Mouse (Mus musculus) CH12.LX (cell line): ENCODE results near the gene Spc25. TPM values are rescaled to one million over a fixed set of nuclear protein-coding genes. Genes with fewer than 3 reads are reported as not detected.

Experiments
- DNase-seq: peaks from one replicate; pipeline ENCODE4 v3.0.0-alpha.2; 2013; ENCODE audit errors: extremely low read depth
- H3K27ac ChIP-seq: 2 replicates; pipeline ENCODE4 v1.5.1; 2012; ENCODE audit warnings: low read depth, mild to moderate bottlenecking, control low read depth, moderate library complexity; ENCODE audit not compliant: insufficient read depth
- H3K27me3 ChIP-seq: replicated peaks from 2 replicates; pipeline ENCODE3; 2012; ENCODE audit warnings: inconsistent platforms
- H3K36me3 ChIP-seq, 2 experiments: replicated peaks in 1 of 2; 2 replicates each; pipeline versions ENCODE3 to v1.6.1; 2012; ENCODE audit warnings: inconsistent platforms in 1 of 2, low read length in 1 of 2, mild to moderate bottlenecking in 1 of 2, mixed read lengths in 1 of 2, moderate library complexity in 1 of 2; ENCODE audit not compliant: control insufficient read depth in 1 of 2, insufficient read depth in 1 of 2
- H3K4me1 ChIP-seq, 2 experiments: 2 replicates each; pipeline ENCODE4 v1.6.1; 2012; ENCODE audit warnings: inconsistent platforms in 1 of 2, moderate library complexity in 1 of 2; ENCODE audit not compliant: insufficient read depth in 2 of 2, control insufficient read depth in 1 of 2
- H3K4me2 ChIP-seq: 2 replicates; pipeline ENCODE4 v1.6.1; 2012; ENCODE audit warnings: low read depth, mild to moderate bottlenecking, control low read depth; ENCODE audit not compliant: poor library complexity, insufficient read depth, severe bottlenecking
- H3K4me3 ChIP-seq, 3 experiments: fragments of 150-350 bp in 1 of 3; sonication (generic) in 1 of 3; replicated peaks in 1 of 3; 2 replicates each; pipeline versions ENCODE3 to v1.5.1; 2011 to 2012; ENCODE audit warnings: low read depth in 2 of 3, low read length in 2 of 3, mild to moderate bottlenecking in 2 of 3, moderate library complexity in 2 of 3, control low read depth in 1 of 3, improper control_type of control experiment in 1 of 3, inconsistent platforms in 1 of 3, mixed read lengths in 1 of 3; ENCODE audit not compliant: poor library complexity in 1 of 3
- H3K79me2 ChIP-seq: replicated peaks from 2 replicates; pipeline ENCODE4 v1.6.1; 2012; ENCODE audit warnings: mild to moderate bottlenecking, moderate library complexity; ENCODE audit not compliant: control insufficient read depth, poor library complexity, insufficient read depth, severe bottlenecking; ENCODE audit errors: extremely low read depth
- H3K9ac ChIP-seq: 2 replicates; pipeline ENCODE4 v1.6.1; 2012; ENCODE audit warnings: low read depth, mild to moderate bottlenecking, control low read depth, moderate library complexity; ENCODE audit not compliant: insufficient read depth
- H3K9me3 ChIP-seq: replicated peaks from 2 replicates; pipeline ENCODE3; 2012; ENCODE audit warnings: low read length, inconsistent platforms, mixed read lengths
- BHLHE40 ChIP-seq: IDR thresholded peaks from 2 replicates; pipeline ENCODE4 v1.6.1; 2011; ENCODE audit warnings: mild to moderate bottlenecking, low read depth, low read length, improper control_type of control experiment
- CTCF ChIP-seq, 2 experiments: IDR thresholded peaks in 1 of 2; conservative IDR thresholded peaks in 1 of 2; 2 replicates each; pipeline ENCODE4 v1.5.1; 2011 to 2012; ENCODE audit warnings: low read depth in 2 of 2, low read length in 2 of 2, improper control_type of control experiment in 1 of 2, inconsistent platforms in 1 of 2, mild to moderate bottlenecking in 1 of 2, moderate library complexity in 1 of 2
- E2F4 ChIP-seq: IDR thresholded peaks from 2 replicates; pipeline ENCODE4 v1.6.1; 2011; ENCODE audit warnings: low read depth, low read length, improper control_type of control experiment; ENCODE audit not compliant: insufficient replicate concordance
- ELF1 ChIP-seq: IDR thresholded peaks from 2 replicates; pipeline ENCODE4 v1.6.1; 2014; ENCODE audit warnings: low read depth, mild to moderate bottlenecking, inconsistent platforms, low read length, improper control_type of control experiment
- EP300 ChIP-seq: IDR thresholded peaks from 2 replicates; pipeline ENCODE4 v1.6.1; 2011; ENCODE audit warnings: low read length, improper control_type of control experiment
- GABPA ChIP-seq: IDR thresholded peaks from 2 replicates; pipeline ENCODE4 v1.6.1; 2012; ENCODE audit warnings: low read depth, low read length, improper control_type of control experiment, inconsistent platforms; ENCODE audit not compliant: insufficient replicate concordance
- HCFC1 ChIP-seq: IDR thresholded peaks from 2 replicates; pipeline ENCODE4 v1.6.1; 2012; ENCODE audit warnings: low read depth, mild to moderate bottlenecking, inconsistent platforms, low read length, improper control_type of control experiment
- JUN ChIP-seq: IDR thresholded peaks from 2 replicates; pipeline ENCODE4 v1.6.1; 2011; ENCODE audit warnings: low read depth, mild to moderate bottlenecking, low read length, improper control_type of control experiment, moderate library complexity; ENCODE audit not compliant: insufficient read depth
- JUND ChIP-seq: conservative IDR thresholded peaks from 2 replicates; pipeline ENCODE4 v1.6.1; 2011; ENCODE audit warnings: low read depth, low read length, improper control_type of control experiment
- MAFK ChIP-seq: IDR thresholded peaks from 2 replicates; pipeline ENCODE4 v1.6.1; 2011; ENCODE audit warnings: low read length, improper control_type of control experiment; ENCODE audit not compliant: insufficient replicate concordance
- MXI1 ChIP-seq: IDR thresholded peaks from 2 replicates; pipeline ENCODE4 v1.6.1; 2011; ENCODE audit warnings: mild to moderate bottlenecking, low read depth, low read length, improper control_type of control experiment
- NRF1 ChIP-seq: IDR thresholded peaks from 2 replicates; pipeline ENCODE4 v1.6.1; 2014; ENCODE audit warnings: low read depth, mild to moderate bottlenecking, inconsistent platforms, low read length, improper control_type of control experiment, moderate library complexity
- POLR2AphosphoS2 ChIP-seq: IDR thresholded peaks from 2 replicates; pipeline ENCODE4 v1.6.1; 2011; ENCODE audit warnings: low read depth, low read length, improper control_type of control experiment
- RCOR1 ChIP-seq: conservative IDR thresholded peaks from 2 replicates; pipeline ENCODE4 v1.6.1; 2012; ENCODE audit warnings: low read depth, mild to moderate bottlenecking, inconsistent platforms, low read length, improper control_type of control experiment
- SIN3A ChIP-seq: IDR thresholded peaks from 2 replicates; pipeline ENCODE4 v1.6.1; 2012; ENCODE audit warnings: low read length, improper control_type of control experiment, inconsistent platforms
- TBP ChIP-seq: conservative IDR thresholded peaks from 2 replicates; pipeline ENCODE4 v1.6.1; 2011; ENCODE audit warnings: low read depth, low read length, improper control_type of control experiment
- USF1 ChIP-seq: IDR thresholded peaks from 2 replicates; pipeline ENCODE4 v1.6.1; 2014; ENCODE audit warnings: low read depth, mild to moderate bottlenecking, inconsistent platforms, low read length, improper control_type of control experiment
- USF2 ChIP-seq: conservative IDR thresholded peaks from 2 replicates; pipeline ENCODE4 v1.6.1; 2011; ENCODE audit warnings: low read depth, low read length, improper control_type of control experiment
- ZKSCAN1 ChIP-seq: IDR thresholded peaks from 2 replicates; pipeline ENCODE4 v1.6.1; 2012; ENCODE audit warnings: low read depth, inconsistent platforms, low read length, improper control_type of control experiment, borderline replicate concordance
- ZMIZ1 ChIP-seq: IDR thresholded peaks from 2 replicates; pipeline ENCODE4 v1.6.1; 2012; ENCODE audit warnings: low read depth, mild to moderate bottlenecking, inconsistent platforms, low read length, improper control_type of control experiment
- ZNF384 ChIP-seq: IDR thresholded peaks from 2 replicates; pipeline ENCODE4 v1.6.1; 2012; ENCODE audit warnings: low read depth, low read length, improper control_type of control experiment, inconsistent platforms
- dilution Hi-C: fragments of 300-500 bp; cut with MboI; formaldehyde crosslinking; loops from 2 replicates; pipeline ENCODE4 v1.14.3; 2020; ENCODE audit warnings: low sequenced_read_pairs; ENCODE audit not compliant: extremely low pct_unique_long_range_greater_than_20kb, extremely low pct_ligation_motif_present
- in situ Hi-C: fragments of 300-500 bp; cut with MboI; formaldehyde crosslinking; loops from 3 replicates; pipeline ENCODE4 v1.14.3; 2019; ENCODE audit warnings: low sequenced_read_pairs, low pct_ligation_motif_present, low pct_unique_long_range_greater_than_20kb, mixed read lengths
- polyA plus RNA-seq: library from polyadenylated mRNA; unstranded; fragments of >175 nt; gene quantifications from 2 replicates; pipeline ENCODE4 v1.2.1, GENCODE M21; 2012; ENCODE audit warnings: low read depth; ENCODE audit not compliant: insufficient read length
- total RNA-seq, 2 experiments: library from RNA; depleted of rRNA; stranded (reverse); fragments of 300-350 nt in 1 of 2; fragments of >200 nt in 1 of 2; gene quantifications; 2 replicates each; pipeline ENCODE4 v1.2.3; 2012 to 2014

Gene Spc25
- total and polyA plus RNA-seq, 3 experiments: 31.7 to 67.2 (median 50.0) TPM

DNA sequence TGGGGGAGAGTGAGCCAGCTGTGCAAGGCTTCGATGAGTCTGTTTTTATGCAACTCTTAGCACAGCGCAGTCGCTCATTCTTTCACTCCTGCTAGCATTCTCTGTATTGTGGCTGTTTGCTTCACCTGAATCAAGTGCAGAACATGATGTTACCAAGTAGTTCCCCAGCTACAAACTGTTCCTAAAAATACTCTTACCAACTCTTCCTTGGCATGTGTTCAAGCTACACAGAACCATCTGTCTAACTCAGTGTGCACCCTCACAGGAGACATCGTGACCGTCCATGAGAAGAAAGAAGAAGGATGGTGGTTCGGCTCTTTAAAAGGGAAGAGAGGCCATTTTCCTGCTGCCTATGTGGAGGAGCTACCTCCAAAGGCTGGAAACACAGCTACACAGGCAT, 17.3 kb downstream of the Spc25 start:
- no peak overlapping the region for H3K4me3 ChIP-seq
- H3K79me2 ChIP-seq: no peaks in the 10 kb centered on the region
- dilution Hi-C loops: no loop called here
- no peaks in the 10 kb centered on the region for H3K9me3 ChIP-seq
- no peak for TF ChIP-seq TBP
- TF ChIP-seq JUN: no peak
- TF ChIP-seq ELF1: no peak
- no peak for TF ChIP-seq BHLHE40
- H3K4me1 ChIP-seq: no peaks in the 10 kb centered on the region
- no peaks in the 10 kb centered on the region for H3K27me3 ChIP-seq
- DNase-seq: no peak
- in situ Hi-C loops: no loop called here
- no peak overlapping the region for H3K27ac ChIP-seq
- no peak overlapping the region for H3K9ac ChIP-seq
- no peak overlapping the region for H3K4me2 ChIP-seq
- H3K36me3 ChIP-seq: peaks cover 8 to 48% of the 10 kb centered on the region in 2 experiments

DNA sequence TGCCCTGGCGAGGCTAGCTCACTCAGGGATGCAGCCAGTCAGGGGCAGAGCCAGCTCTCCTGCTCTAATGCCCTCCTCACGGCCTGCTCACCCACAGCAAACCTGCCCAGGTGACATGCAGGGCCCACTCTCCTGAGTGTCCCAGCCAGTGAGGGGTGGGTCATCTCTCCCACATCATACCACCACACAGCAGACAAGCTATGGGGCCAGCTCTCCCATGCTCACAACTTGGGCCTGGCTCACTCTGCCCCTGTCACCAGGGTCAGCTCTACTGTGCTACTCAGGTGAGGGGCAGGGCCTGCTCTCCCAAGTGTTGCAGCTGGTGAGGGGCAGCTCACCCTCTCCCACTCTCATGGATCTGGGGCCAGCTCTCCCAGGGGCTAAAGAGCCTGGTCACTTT, 18.0 kb downstream of the Spc25 start:
- in situ Hi-C loops: no loop called here
- Histone ChIP-seq H3K9me3 (no peaks in the 10 kb centered on the region), H3K4me2 (no peak overlapping the region), H3K9ac (no peak overlapping the region), H3K4me1 (no peaks in the 10 kb centered on the region), H3K79me2 (no peaks in the 10 kb centered on the region), H3K27ac (no peak overlapping the region), H3K36me3 (peaks cover 5 to 42% of the 10 kb centered on the region in 2 experiments), H3K4me3 (no peak overlapping the region), H3K27me3 (no peaks in the 10 kb centered on the region)
- dilution Hi-C loops: no loop called here
- no peak for TF ChIP-seq GABPA
- TF ChIP-seq POLR2AphosphoS2: no peak
- TF ChIP-seq RCOR1: no peak
- TF ChIP-seq EP300: no peak
- no peak for TF ChIP-seq NRF1
- no peak for TF ChIP-seq ZMIZ1
- no peak for TF ChIP-seq ZNF384
- TF ChIP-seq USF1: no peak
- TF ChIP-seq USF2: no peak
- TF ChIP-seq MAFK: no peak
- no peak for TF ChIP-seq ZKSCAN1
- TF ChIP-seq ELF1: no peak
- no peak for TF ChIP-seq CTCF (conservative IDR thresholded peaks at IDR 0.05 in 1 of 2, IDR thresholded peaks at IDR 0.05 in 1 of 2; ENCODE audit: low read depth in 2 of 2, low read length in 2 of 2)
- no peak for TF ChIP-seq MXI1
- no peak for TF ChIP-seq E2F4
- no peak for TF ChIP-seq SIN3A
- TF ChIP-seq JUND: no peak
- no peak for TF ChIP-seq HCFC1
- no peak for DNase-seq
